Mouse (Mus musculus) kidney, postnatal 0 days (tissue): ENCODE data around the gene Wdr17. TPM values are rescaled to one million over a fixed set of nuclear protein-coding genes. Genes with fewer than 3 reads are reported as not detected.

ENCODE experiments used
- ATAC-seq: fragments of 200-750 bp; cut with Nextera tagmentation; replicated peaks from 2 replicates; pipeline ENCODE4 v1.8.0; 2017; ENCODE audit warnings: low read depth, moderate number of reproducible peaks, moderate TSS enrichment, moderate library complexity; ENCODE audit not compliant: low FRiP score
- DNase-seq: peaks from one replicate; pipeline ENCODE4 v3.0.0-alpha.2; 2016; ENCODE audit warnings: low spot score
- H3K27ac ChIP-seq: fragments of 300-500 bp; sonication (generic); 2 replicates; pipeline ENCODE4 v1.5.1; 2014; ENCODE audit warnings: mild to moderate bottlenecking
- H3K27me3 ChIP-seq: fragments of 300-500 bp; sonication (generic); 2 replicates; pipeline ENCODE4 v1.6.1; 2014; ENCODE audit warnings: low read length, mixed read lengths; ENCODE audit not compliant: insufficient read depth
- H3K36me3 ChIP-seq: fragments of 300-500 bp; sonication (generic); 2 replicates; pipeline ENCODE4 v1.6.1; 2014; ENCODE audit warnings: low read length, mixed read lengths; ENCODE audit not compliant: insufficient read depth
- H3K4me1 ChIP-seq: fragments of 300-500 bp; sonication (generic); replicated peaks from 2 replicates; pipeline ENCODE4 v1.6.1; 2014; ENCODE audit warnings: antibody characterized with exemption, low read length, mixed read lengths; ENCODE audit not compliant: insufficient read depth
- H3K4me2 ChIP-seq: fragments of 300-500 bp; sonication (generic); 2 replicates; pipeline ENCODE4 v1.6.1; 2014; ENCODE audit warnings: mild to moderate bottlenecking, low read length, moderate library complexity, mixed read lengths
- H3K4me3 ChIP-seq: fragments of 300-500 bp; sonication (generic); replicated peaks from 2 replicates; pipeline ENCODE4 v1.5.1; 2014; ENCODE audit warnings: low read depth, low read length
- H3K9ac ChIP-seq: fragments of 300-500 bp; sonication (generic); 2 replicates; pipeline ENCODE4 v1.6.1; 2014; ENCODE audit warnings: low read depth, low read length
- H3K9me3 ChIP-seq: fragments of 300-500 bp; sonication (generic); replicated peaks from 2 replicates; pipeline ENCODE4 v1.6.1; 2016; ENCODE audit warnings: low read length, inconsistent platforms, mixed read lengths
- CTCF ChIP-seq: IDR thresholded peaks from 2 replicates; pipeline ENCODE4 v1.5.1; 2016; ENCODE audit warnings: antibody characterized with exemption, low read depth, mild to moderate bottlenecking, moderate library complexity
- WGBS: fragments of 180-500 bp; shearing (Covaris S2); extraction: QIAGEN DNeasy Blood & Tissue Kit; methylation state at CpG from one replicate; pipeline ENCODE4 v1.1.7; 2014; 5-methylcytosine and 5-hydroxymethylcytosine counted together
- polyA plus RNA-seq: library from polyadenylated mRNA; unstranded; fragments of >200 nt; fragmentation: Nextera tagmentation; extraction: Ambion mirVana; gene quantifications from 2 replicates; pipeline ENCODE4 v1.2.1, GENCODE M21; 2015

Wdr17 gene
- 0.48 and 0.97 TPM in 2 replicates for polyA plus RNA-seq

DNA sequence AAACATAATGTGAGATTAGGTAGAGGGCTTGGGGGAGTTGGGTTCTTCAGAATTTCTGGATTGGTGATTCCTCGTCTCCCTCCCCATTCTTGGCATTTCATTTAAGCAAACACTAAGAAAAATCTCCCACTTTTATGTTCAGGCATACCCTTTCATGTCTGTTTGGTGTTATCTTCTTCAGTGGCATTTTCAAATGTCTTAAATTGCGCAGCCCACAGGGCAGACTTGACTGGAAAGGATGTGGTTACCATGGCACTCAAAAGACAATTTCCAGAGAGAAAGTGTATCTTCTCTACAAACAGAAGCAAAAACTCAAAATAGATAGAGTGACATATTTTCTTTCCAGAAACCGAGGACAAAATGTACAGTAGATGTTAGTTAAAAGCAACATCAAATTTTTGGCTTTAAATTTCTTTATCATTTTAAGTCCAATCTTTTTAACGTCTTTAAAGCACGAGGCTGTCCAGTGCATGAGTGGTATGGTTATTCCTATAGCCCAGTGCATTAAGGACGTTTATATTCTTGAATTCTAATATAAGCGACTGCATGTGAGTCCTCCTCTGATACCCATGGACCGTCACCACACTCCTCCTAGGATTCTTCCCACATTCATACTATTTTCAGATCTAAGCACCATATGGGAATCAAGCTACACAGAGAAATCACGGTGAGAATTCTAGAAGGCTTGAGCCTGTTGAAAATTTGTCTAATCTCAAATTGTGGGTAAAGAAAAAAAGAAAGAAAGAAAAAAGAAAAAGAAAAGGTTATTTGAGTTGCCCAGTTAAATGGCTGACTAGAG lies at the start of gene Wdr17:
Wdr17 (minus strand) TSS at position 198 of the 799 bp plus-strand sequence.
- no peaks in the 10 kb centered on the region for H3K27me3 ChIP-seq
- no peak within 1 kb of the TSS for H3K4me2 ChIP-seq
- TF ChIP-seq CTCF: no peak
- no peak within 1 kb of the TSS for H3K4me3 ChIP-seq
- DNase-seq: no peak
- 83% methylated on average over 9 of the region's 9 CpGs for WGBS
- H3K4me1 ChIP-seq: no peaks in the 10 kb centered on the region
- no peak within 1 kb of the TSS for H3K27ac ChIP-seq
- H3K36me3 ChIP-seq: no peaks in the 10 kb centered on the region
- H3K9me3 ChIP-seq: no peaks in the 10 kb centered on the region
- no peak within 1 kb of the TSS for H3K9ac ChIP-seq
- ATAC-seq: no peak

DNA sequence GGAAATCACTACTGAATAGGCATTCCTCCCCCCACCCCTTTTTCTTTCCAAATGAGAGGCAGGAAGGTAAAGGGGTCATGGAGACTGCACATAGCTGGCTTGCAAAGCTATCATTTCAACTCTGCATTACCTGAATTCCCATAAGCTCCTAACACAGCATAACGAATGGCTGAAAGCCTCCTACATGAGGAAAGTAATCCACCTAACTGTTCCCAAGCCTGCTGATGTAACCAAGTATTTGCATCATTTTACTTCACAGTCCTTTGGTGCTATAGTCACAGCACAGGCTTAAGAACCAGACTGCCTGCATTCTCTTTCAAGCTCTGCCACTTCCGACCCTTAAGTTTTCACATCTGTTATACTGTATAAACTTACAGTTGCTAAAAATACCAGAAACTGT lies 45.3 kb upstream of the Wdr17 start:
- DNase-seq (no peak), ATAC-seq (no peak)
- 44% methylated on average over 2 of the region's 2 CpGs for WGBS
- no peak for TF ChIP-seq CTCF
- Histone ChIP-seq H3K4me2 (no peak overlapping the region), H3K9me3 (no peaks in the 10 kb centered on the region), H3K4me1 (no peaks in the 10 kb centered on the region), H3K27ac (no peak overlapping the region), H3K9ac (no peak overlapping the region), H3K36me3 (no peaks in the 10 kb centered on the region), H3K4me3 (no peak overlapping the region), H3K27me3 (no peaks in the 10 kb centered on the region)

DNA sequence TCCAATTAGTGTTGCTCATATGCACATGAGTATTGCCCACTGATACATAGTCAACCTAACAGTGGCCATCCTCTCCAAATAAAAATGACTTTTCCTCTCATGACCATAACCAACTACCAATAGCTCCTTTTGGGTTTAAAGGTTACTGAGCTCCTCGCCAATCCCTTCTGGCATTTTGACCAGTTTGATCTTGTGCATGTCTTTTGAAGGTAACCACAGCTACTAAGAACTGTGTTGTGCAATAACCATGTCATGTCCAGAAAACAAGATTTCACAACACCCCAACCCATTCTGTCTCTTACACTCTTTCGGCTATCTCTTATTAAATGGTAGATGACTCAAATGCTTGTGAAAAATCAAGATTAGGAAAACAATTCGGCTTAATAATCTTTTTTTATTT lies 38.0 kb upstream of the Wdr17 start:
- DNase-seq: no peak
- H3K9me3 ChIP-seq: no peaks in the 10 kb centered on the region
- H3K27me3 ChIP-seq: no peaks in the 10 kb centered on the region
- H3K4me1 ChIP-seq: no peaks in the 10 kb centered on the region
- WGBS: 83% methylated on average over 3 of the region's 3 CpGs
- H3K36me3 ChIP-seq: no peaks in the 10 kb centered on the region
- no peak overlapping the region for H3K27ac ChIP-seq
- H3K4me2 ChIP-seq: no peak overlapping the region
- TF ChIP-seq CTCF: no peak
- ATAC-seq: no peak
- H3K9ac ChIP-seq: no peak overlapping the region
- H3K4me3 ChIP-seq: no peak overlapping the region

DNA sequence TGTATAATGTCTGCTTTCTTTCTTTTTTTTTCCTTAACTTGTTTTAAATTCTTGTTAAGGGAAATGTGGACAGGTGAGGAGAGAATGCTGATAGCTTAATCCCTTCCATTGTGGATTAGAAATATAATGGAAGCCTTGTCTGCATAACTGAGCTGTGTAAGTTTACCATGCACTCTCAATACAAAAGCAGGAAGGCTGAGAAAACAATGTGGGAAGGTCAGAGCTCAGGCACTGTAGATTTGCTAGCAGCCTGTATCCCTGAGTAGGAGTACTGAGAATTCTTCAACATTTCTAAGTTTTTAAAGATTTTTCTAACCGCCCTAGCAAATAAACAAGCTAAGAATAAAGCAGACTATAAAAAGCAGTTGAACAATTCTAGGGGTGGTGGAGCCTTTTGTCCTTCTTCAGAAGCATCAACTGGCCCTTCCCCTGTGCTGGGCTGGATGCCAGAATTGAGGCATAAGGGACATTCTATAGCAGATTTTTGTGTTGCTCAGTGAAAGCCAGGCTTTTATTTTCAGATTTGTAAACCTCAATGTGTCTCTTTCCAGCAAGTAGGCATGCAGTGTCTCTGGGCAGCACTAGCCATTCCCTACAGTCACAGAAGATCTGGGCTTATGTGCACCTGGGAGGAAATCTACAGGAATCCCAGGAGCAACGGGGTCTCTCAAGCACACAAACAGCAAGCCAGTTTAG lies 35.3 kb upstream of the Wdr17 start:
- Histone ChIP-seq H3K27ac (no peak overlapping the region), H3K4me2 (no peak overlapping the region), H3K9me3 (no peaks in the 10 kb centered on the region), H3K27me3 (no peaks in the 10 kb centered on the region), H3K9ac (no peak overlapping the region), H3K36me3 (no peaks in the 10 kb centered on the region), H3K4me1 (no peaks in the 10 kb centered on the region), H3K4me3 (no peak overlapping the region)
- ATAC-seq (no peak), DNase-seq (no peak)
- no peak for TF ChIP-seq CTCF
- WGBS: 63% methylated on average over 2 of the region's 2 CpGs

DNA sequence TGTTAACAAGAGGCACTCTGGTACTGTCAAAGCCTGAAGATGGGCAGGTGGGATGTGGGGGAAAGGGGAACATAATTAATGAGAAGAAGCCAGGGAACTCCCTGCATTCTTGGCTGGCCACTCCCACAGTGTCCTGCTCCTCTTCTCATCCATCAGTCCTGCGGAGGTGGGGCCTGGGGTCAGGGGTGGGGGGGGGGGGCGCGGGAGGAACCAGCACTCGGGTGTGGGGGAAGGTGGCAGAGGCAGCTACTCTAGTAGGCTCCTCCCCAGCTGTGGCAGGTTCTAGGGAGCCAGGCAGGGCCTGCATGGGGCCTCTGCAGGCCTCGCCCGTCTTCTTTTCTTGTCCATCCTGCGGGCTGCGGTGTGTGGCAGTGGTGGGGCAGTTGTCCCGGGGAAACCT lies 30.7 kb upstream of the Wdr17 start:
- Histone ChIP-seq H3K4me2 (no peak overlapping the region), H3K27me3 (no peaks in the 10 kb centered on the region), H3K9ac (no peak overlapping the region), H3K36me3 (no peaks in the 10 kb centered on the region), H3K4me3 (no peak overlapping the region), H3K27ac (no peak overlapping the region), H3K9me3 (no peaks in the 10 kb centered on the region), H3K4me1 (no peaks in the 10 kb centered on the region)
- ATAC-seq (peak; percentile 49; the same call in 1 of the 2 replicates), DNase-seq (peak; percentile 3)
- 53% methylated on average over 9 of the region's 9 CpGs for WGBS
- TF ChIP-seq CTCF: no peak

DNA sequence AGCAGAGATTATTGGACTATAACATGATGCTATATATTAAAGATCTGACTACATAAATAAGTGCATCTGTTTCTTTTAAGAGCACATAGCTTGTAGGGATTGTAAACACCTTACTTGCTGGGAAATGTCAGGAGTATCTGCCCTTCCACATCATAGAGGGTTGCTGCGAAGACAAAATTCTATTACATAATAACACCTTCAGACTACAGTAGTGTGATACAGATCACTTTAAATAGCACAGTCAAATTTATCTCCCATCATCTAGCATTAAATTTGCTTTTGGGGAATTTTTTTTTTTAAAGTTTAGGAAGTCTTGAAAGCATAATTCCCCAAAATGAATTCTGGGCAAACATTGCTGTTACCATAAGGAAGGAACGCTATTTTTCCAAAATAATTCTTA lies 25.9 kb upstream of the Wdr17 start:
- no peak for TF ChIP-seq CTCF
- 92% methylated on average over 2 of the region's 2 CpGs for WGBS
- no peak overlapping the region for H3K9ac ChIP-seq
- H3K36me3 ChIP-seq: no peaks in the 10 kb centered on the region
- no peak overlapping the region for H3K4me3 ChIP-seq
- no peaks in the 10 kb centered on the region for H3K27me3 ChIP-seq
- H3K27ac ChIP-seq: no peak overlapping the region
- ATAC-seq (no peak), DNase-seq (no peak)
- H3K4me2 ChIP-seq: no peak overlapping the region
- H3K9me3 ChIP-seq: no peaks in the 10 kb centered on the region
- no peaks in the 10 kb centered on the region for H3K4me1 ChIP-seq
